Mouse (Mus musculus) testis, adult 2 months (tissue): ENCODE measurements around the gene Ift140. TPM values are rescaled to one million over a fixed set of nuclear protein-coding genes. Genes with fewer than 3 reads are reported as not detected.

Source experiments
- H3K27ac ChIP-seq: fragments of 200-500 bp; 2 replicates; pipeline ENCODE4 v1.5.1; 2012; ENCODE audit warnings: low read depth, low read length; ENCODE audit not compliant: control insufficient read depth, insufficient read depth
- H3K27me3 ChIP-seq: fragments of 200-500 bp; 2 replicates; pipeline ENCODE4 v1.6.1; 2012; ENCODE audit warnings: mild to moderate bottlenecking, low read length, moderate library complexity; ENCODE audit not compliant: control insufficient read depth, insufficient read depth
- H3K36me3 ChIP-seq: fragments of 200-500 bp; 2 replicates; pipeline ENCODE4 v1.6.1; 2012; ENCODE audit warnings: mild to moderate bottlenecking, low read length; ENCODE audit not compliant: control insufficient read depth, insufficient read depth
- H3K4me1 ChIP-seq: fragments of 200-500 bp; 2 replicates; pipeline ENCODE4 v1.6.1; 2012; ENCODE audit warnings: low read length; ENCODE audit not compliant: control insufficient read depth, insufficient read depth
- H3K4me3 ChIP-seq: fragments of 200-500 bp; 2 replicates; pipeline ENCODE4 v1.5.1; 2012; ENCODE audit warnings: low read depth, mild to moderate bottlenecking, low read length, moderate library complexity, mixed read lengths; ENCODE audit not compliant: control insufficient read depth
- CTCF ChIP-seq: fragments of 200-500 bp; IDR thresholded peaks from 2 replicates; pipeline ENCODE4 v1.5.1; 2012; ENCODE audit warnings: low read depth, mild to moderate bottlenecking, inconsistent platforms, low read length, moderate library complexity; ENCODE audit not compliant: control insufficient read depth, insufficient read depth, insufficient replicate concordance
- POLR2A ChIP-seq: fragments of 200-500 bp; IDR thresholded peaks from 2 replicates; pipeline ENCODE4 v1.6.1; 2012; ENCODE audit warnings: low read depth, mild to moderate bottlenecking, inconsistent platforms, low read length, moderate library complexity; ENCODE audit not compliant: control insufficient read depth
- polyA plus RNA-seq: library from polyadenylated mRNA; depleted of rRNA; stranded (reverse); fragments of >200 nt; gene quantifications from 2 replicates; pipeline ENCODE4 v1.2.3, GENCODE M21; 2012; rRNA removed

Ift140 gene
- 130 and 146 TPM in 2 replicates for polyA plus RNA-seq

DNA sequence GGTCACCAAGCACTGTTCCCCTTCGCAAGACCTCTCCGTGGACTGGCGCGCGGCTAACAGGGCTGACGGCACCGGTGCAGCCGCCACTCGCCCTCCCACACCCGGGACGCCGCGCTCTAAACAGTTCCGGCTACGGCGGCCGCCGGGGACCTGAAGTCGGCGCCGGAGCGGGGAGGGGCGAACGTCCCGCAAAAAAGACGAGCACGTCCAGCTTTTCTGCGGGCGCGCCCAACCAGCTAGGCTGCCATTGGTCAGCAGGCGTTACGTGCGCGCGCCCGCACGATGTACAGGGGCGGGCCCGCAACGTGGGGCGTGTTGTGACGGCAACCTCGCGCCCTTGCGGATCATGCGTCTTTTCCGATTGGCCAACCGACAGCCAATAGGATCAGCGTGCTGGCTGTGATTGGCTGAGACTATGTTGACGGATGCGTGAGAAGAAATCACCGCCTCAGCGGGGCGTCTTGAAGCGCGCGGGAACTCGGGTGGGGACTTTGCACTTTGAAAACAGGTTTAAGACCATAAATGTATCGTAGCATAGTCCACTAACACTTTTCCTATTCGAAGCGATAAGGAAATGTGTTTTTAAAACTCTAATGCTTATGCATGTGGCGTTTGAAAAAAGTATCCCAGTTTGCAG, at the start of gene Ift140, which contains the start of gene Cramp1l:
Gene Ift140, plus strand, starts transcription at position 431 of the 637 bp plus-strand sequence.
Gene Cramp1l, minus strand, starts transcription at position 134 of the 637 bp plus-strand sequence.
- no peaks in the 10 kb centered on the region; the same call in 1 of the 2 replicates for H3K4me1 ChIP-seq
- no peaks in the 10 kb centered on the region for H3K27me3 ChIP-seq
- H3K36me3 ChIP-seq: peaks cover 2% of the 10 kb centered on the region
- peak within 1 kb of the TSS; percentile 96 for H3K4me3 ChIP-seq
- peak within 1 kb of the TSS; percentile 93 for H3K27ac ChIP-seq
- TF ChIP-seq CTCF (no peak), POLR2A (no peak)

DNA sequence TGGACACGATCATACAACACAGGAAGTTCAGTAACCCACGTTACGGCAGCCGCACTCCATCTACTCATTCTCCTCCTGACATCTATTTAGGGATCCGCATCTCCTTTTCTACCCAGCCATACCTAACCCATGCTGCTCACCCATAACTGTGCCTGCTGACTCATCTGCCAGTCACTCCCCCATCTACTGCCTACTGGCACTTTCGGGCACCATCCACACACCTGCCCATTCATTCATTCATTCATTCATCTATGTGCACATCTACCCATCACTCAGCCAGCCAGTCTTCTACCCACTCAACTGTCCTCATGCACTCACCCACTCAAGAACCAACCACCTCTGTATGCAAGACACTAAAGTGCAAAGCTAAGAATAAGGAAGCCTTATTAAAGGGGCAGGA, 28.7 kb upstream of the Ift140 start:
- Histone ChIP-seq H3K36me3 (peaks cover 13% of the 10 kb centered on the region), H3K4me1 (no peaks in the 10 kb centered on the region), H3K27me3 (no peaks in the 10 kb centered on the region), H3K4me3 (no peak overlapping the region), H3K27ac (no peak overlapping the region)
- no peak for TF ChIP-seq CTCF
- TF ChIP-seq POLR2A: no peak

DNA sequence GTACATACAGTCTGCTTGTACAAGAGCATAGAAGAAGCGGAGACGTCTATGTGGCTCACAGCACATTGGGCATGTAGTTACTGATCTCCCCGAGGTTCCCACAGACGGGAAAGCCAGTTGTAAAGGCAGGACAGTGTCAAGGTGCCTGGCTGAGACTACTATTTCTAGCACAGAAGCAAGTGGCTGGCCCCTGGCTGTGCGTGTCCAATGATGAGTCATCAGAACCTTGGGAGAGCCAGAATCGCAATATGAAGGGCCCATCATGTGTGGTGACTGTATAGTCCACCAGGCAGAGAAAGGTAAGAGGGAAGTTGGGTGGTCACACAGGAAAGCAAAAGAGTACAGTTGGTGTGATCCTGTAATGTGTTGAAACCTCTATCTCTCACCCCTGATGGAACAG, 21.2 kb upstream of the Ift140 start:
- Histone ChIP-seq H3K4me3 (no peak overlapping the region), H3K36me3 (peaks cover 9% of the 10 kb centered on the region), H3K27ac (no peak overlapping the region), H3K4me1 (no peaks in the 10 kb centered on the region), H3K27me3 (no peaks in the 10 kb centered on the region)
- TF ChIP-seq POLR2A: no peak
- TF ChIP-seq CTCF: no peak

DNA sequence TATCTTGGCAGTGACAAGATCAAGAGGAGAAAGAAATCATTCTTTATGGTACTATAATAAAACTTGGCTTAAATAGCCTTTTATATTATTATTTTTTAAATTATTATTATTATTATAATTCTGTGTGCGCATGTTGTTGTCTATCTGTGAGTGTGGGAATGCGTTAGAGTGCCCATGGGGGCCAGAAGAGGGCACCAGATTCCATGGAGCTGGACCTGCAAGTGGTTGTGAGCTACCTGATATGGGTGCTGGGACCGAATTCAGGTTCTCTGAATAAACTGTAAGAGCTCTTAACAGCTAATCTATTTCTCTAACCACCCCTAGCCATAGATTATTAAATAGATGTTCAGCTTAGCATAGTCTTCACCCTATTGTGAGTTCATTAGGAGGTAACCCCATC, 10.8 kb upstream of the Ift140 start:
- TF ChIP-seq POLR2A (no peak), CTCF (no peak)
- H3K4me1 ChIP-seq: no peaks in the 10 kb centered on the region
- no peaks in the 10 kb centered on the region for H3K36me3 ChIP-seq
- no peaks in the 10 kb centered on the region for H3K27me3 ChIP-seq
- no peak overlapping the region for H3K27ac ChIP-seq
- H3K4me3 ChIP-seq: no peak overlapping the region

DNA sequence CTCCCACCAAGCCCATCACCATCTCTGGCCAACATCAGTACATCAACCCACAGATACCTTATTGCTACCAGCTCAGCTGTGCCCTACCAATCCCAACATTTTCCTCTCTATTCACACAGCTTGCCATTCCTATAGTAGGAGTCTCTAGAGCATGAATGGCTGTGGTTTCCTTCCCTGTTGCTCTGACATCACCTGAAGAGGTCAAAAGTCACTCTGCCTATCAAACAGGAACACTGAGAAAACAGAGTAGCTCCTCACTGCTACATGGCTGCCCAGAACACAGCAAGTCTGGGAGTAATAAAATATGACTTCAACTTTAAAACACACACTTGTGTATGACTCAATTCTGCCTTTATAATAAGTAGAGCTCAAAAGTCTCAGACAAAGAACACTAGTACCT, 8.4 kb upstream of the Ift140 start:
- Histone ChIP-seq H3K27ac (no peak overlapping the region), H3K4me3 (no peak overlapping the region), H3K4me1 (no peaks in the 10 kb centered on the region; the same call in 1 of the 2 replicates), H3K27me3 (no peaks in the 10 kb centered on the region), H3K36me3 (no peaks in the 10 kb centered on the region)
- TF ChIP-seq POLR2A: no peak
- TF ChIP-seq CTCF: no peak

DNA sequence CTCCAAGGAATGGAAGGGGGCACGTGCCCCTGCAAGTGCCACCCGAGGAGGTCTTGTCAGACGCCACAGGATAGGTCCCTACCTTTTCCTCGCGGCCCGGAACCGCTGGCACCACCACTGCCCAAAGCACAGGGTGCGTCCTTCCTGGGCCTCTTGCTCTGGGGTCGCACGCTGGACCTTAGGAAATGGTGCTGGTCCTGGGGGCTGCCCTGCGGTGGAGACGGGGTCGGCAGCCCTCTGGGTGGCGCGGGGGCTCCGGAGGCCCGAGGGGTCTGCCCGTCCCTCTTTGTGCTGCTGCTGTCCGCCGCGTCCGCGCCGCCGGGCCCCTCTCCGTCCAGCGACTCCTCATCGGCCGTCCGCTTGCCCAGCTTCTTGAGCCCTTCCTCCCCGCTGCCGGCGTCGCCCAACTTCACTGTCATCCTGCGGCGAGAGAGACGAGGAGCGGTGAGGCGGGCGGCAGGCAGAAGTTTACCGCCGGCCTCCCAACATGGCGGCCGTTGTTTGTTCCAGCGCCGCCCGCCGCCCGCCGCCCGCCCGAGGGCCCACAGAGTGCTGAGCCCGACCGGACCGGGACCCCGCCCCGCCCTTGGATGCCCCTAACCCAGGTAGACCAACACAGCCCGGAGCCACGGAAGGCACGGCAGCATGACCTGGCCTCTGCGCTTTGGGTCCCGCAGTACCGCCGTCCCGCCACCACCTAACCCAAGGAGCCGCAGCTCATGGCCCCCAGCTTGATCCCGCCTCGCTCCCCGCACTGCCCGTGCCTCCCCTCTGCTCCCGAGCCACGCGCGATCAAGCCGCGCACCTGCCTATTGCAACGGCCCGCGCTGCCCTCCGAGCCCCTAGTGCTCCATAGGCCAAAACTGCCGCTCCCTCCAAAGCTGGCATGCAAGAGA, 2.0 kb upstream of the Ift140 start:
- peak overlapping the region; percentile 94 for H3K4me3 ChIP-seq
- TF ChIP-seq POLR2A: no peak; the same call in 1 of the 2 replicates
- TF ChIP-seq CTCF: no peak
- H3K36me3 ChIP-seq: peaks cover 2% of the 10 kb centered on the region
- H3K27me3 ChIP-seq: no peaks in the 10 kb centered on the region
- peak overlapping the region; percentile 92 for H3K27ac ChIP-seq
- H3K4me1 ChIP-seq: no peaks in the 10 kb centered on the region; the same call in 1 of the 2 replicates

DNA sequence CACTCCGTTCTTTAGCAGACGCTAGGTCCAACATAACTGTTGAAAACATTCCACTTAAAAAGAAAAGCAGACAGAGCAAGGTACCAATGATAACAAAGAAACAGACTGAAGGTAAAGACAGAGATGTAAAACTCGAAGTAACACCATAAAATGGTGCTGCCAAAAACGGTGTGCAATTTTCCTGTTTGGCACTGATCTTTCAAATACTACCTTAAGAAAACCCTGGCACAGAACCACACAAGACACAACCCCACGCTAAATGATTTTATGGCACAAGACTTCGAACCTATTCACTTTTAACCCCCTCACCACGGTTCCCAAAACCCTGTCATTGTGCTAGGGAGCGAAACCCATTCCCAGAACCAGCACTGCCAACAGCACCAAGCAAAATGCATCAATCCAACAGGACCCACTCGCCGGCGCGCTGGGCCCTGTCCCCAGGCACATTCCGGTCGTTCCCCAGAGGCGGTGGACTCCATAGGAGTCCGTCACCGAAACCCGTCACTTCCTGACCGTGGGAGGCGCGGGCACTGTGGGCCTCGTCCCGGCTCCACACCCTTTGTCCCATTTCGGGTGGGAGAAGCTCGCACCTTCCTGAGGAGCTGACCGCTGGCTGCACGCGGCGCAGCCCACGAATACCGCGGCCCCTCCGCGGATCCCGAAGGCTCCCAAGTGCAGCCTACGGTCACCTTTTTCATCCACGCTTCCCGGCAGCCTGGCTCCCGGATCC, 879 bp upstream of the Ift140 start:
- peaks cover 2% of the 10 kb centered on the region for H3K36me3 ChIP-seq
- H3K4me3 ChIP-seq: peak overlapping the region; percentile 96
- peak overlapping the region; percentile 76 for H3K27ac ChIP-seq
- no peak for TF ChIP-seq CTCF
- no peak for TF ChIP-seq POLR2A
- no peaks in the 10 kb centered on the region for H3K27me3 ChIP-seq
- H3K4me1 ChIP-seq: no peaks in the 10 kb centered on the region; the same call in 1 of the 2 replicates
